Mouse (Mus musculus): ENCODE data around the gene Cd300ld4. TPM values are rescaled to one million over a fixed set of nuclear protein-coding genes. Genes with fewer than 3 reads are reported as not detected.
"Not testable (repeated sequence)": the region's sequence is repeated elsewhere in the genome, so short reads cannot be mapped to it uniquely, and the experiment has no call there.

The Cd300ld4 gene
- polyA plus RNA-seq (2015; fragmentation: Nextera tagmentation; extraction: Ambion mirVana), result not detected in 2 replicates

- not testable (repeated sequence) for H3K4me2 ChIP-seq; H3K4me1 ChIP-seq; H3K27ac ChIP-seq; H3K36me3 ChIP-seq; H3K4me3 ChIP-seq; H3K27me3 ChIP-seq; H3K9ac ChIP-seq; ATAC-seq (ENCODE audit: insufficient number of reproducible peaks, low FRiP score, low TSS enrichment, low read depth); H3K9me3 ChIP-seq
- WGBS, result no CpG with 5 or more reads among the region's 6 CpGs
These were observed at the start of gene Cd300ld4 for GRCm38 (mm10) chr11:115026912-115027311. TSS of gene Cd300ld4 (minus strand) at chr11:115027012.

DNA sequence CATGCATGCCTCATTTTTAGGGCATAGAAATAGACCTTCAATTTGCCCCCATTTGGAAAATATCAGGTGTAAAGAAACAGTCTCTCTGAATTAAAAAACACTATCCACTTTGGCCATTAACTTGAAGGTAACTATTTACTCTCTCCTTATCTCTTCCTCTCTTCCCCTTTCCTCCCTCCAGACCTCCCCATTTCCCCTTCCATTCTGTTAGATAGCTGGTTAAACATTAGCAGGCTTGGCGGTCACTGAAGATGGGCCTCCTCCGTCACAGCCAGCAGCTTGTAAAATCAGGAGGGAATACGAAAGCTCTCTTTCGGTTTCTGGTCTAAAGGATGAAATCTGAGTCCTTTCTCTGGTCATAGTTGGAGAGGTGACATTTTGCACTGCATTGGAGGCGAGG, 49.0 kb upstream of the Cd300ld4 start:
- no peak for ATAC-seq (ENCODE audit: insufficient number of reproducible peaks, low FRiP score, low TSS enrichment, low read depth)
- 59% methylated on average over 5 of the region's 5 CpGs for WGBS
- H3K4me1 ChIP-seq, result peaks cover 8% of the 10 kb centered on the region; the same call in 1 of the 2 replicates
- H3K27me3 ChIP-seq, result no peaks in the 10 kb centered on the region; the same call in 1 of the 2 replicates
- H3K9ac ChIP-seq, result no peak overlapping the region
- H3K9me3 ChIP-seq, result no peaks in the 10 kb centered on the region
- H3K36me3 ChIP-seq, result no peaks in the 10 kb centered on the region
- no peak overlapping the region for H3K4me3 ChIP-seq
- H3K27ac ChIP-seq, result no peak overlapping the region
- H3K4me2 ChIP-seq, result no peak overlapping the region

- Histone ChIP-seq H3K4me3 (no peak overlapping the region), H3K9ac (no peak overlapping the region), H3K9me3 (no peaks in the 10 kb centered on the region), H3K27ac (no peak overlapping the region), H3K4me1 (peaks cover 8% of the 10 kb centered on the region; the same call in 1 of the 2 replicates), H3K27me3 (no peaks in the 10 kb centered on the region; the same call in 1 of the 2 replicates), H3K36me3 (no peaks in the 10 kb centered on the region), H3K4me2 (no peak overlapping the region)
- WGBS, result 71% methylated on average over 7 of the region's 7 CpGs
- no peak for ATAC-seq (ENCODE audit: insufficient number of reproducible peaks, low FRiP score, low TSS enrichment, low read depth)
These were observed 48.6 kb upstream of the Cd300ld4 start for GRCm38 (mm10) chr11:115075407-115075806.

DNA sequence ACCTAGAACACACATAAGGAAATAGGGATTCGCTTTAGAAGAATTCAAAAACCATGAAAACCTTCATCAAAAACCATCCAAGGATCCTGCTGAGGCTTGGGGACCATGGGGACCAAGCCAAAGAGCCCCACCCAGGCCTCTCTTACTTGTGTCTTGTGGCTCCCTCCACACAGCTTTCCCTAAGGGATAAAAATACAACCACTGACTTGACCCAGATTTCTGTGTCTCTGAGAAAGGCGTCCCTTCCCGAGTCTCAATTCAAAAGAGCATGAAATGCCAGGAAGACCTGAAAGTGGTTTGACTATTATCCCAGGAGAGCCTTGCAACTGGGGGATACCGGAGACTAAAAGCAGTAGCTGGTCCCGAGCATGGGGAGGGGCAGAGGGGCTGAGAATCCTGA, 46.2 kb upstream of the Cd300ld4 start:
- ATAC-seq (ENCODE audit: insufficient number of reproducible peaks, low FRiP score, low TSS enrichment, low read depth), result no peak
- Histone ChIP-seq H3K4me3 (no peak overlapping the region), H3K9ac (no peak overlapping the region), H3K4me2 (no peak overlapping the region), H3K4me1 (peaks cover 8% of the 10 kb centered on the region; the same call in 1 of the 2 replicates), H3K36me3 (no peaks in the 10 kb centered on the region), H3K27ac (no peak overlapping the region), H3K27me3 (peaks cover 2% of the 10 kb centered on the region; the same call in 1 of the 2 replicates), H3K9me3 (no peaks in the 10 kb centered on the region)
- WGBS, result 69% methylated on average over 5 of the region's 5 CpGs

DNA sequence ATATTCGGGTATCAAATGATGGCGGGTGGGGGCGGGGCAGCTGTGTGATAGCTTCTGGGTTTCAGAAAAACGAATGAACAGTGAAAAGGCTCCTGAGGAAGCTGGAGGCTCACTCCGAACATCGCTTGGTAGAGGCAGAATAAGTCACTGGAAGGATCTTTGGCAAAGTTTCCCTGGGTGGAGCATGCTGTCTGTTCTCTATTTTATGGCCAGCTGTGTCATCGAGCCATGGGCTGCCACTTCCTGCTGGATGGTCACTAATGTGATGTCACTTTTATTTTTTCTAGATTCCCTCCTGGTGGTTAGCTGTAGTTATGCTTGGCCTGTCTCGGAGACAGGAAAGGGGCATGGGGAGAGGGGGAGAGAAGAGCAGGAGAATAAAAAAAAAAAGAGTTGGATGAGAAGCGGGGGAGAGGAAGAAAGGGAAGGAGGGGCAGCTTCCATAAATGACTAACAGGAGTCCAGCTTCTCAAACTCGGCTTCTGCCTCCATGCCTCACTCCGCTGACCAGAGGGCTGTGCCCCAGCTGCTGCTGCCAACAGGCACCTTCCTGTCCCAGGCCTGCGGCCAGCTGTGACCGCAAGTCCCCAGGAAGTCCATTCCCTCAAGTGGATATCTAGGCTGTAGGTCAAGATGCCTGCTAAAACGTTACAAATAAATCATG, 45.0 kb upstream of the Cd300ld4 start:
- no peak overlapping the region for H3K4me3 ChIP-seq
- 0 out of 2 replicates have a peak overlapping the region, but pooled peaks have one; percentile 14 for H3K4me2 ChIP-seq
- H3K36me3 ChIP-seq, result no peaks in the 10 kb centered on the region
- no peak overlapping the region for H3K27ac ChIP-seq
- no peak overlapping the region for H3K9ac ChIP-seq
- peaks cover 2% of the 10 kb centered on the region; the same call in 1 of the 2 replicates for H3K27me3 ChIP-seq
- H3K9me3 ChIP-seq, result no peaks in the 10 kb centered on the region
- H3K4me1 ChIP-seq, result peaks cover 8% of the 10 kb centered on the region; the same call in 1 of the 2 replicates
- no peak for ATAC-seq (ENCODE audit: insufficient number of reproducible peaks, low FRiP score, low TSS enrichment, low read depth)
- WGBS, result 21% methylated on average over 14 of the region's 14 CpGs

DNA sequence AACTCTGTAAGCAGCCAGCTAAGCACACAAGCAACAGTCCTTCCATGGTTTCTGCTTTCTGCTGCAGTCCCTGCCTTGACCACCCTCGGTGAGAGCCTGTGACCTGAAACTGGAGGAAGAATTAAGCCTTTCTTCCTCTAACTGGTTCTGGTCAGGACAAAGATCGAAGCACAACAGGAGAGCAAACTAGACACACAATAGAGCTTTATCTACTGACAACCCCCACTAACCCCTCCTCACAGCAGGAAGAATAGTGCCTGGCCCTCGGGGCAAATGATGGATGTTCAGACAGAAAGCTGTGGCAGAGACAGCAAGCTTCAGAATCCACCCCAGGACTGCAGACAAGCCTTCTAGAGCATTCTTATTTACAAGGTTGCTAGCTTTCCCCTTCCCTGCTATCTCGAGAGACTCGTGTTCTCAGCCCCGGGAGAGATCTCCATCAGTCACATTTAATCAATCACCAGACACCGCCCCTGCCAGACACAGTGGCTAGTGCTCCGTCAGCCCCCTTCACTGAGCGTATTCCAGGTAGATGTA, 44.3 kb upstream of the Cd300ld4 start:
- H3K4me2 ChIP-seq, result 0 out of 2 replicates have a peak overlapping the region, but pooled peaks have one; percentile 5
- peaks cover 2% of the 10 kb centered on the region; the same call in 1 of the 2 replicates for H3K27me3 ChIP-seq
- H3K4me3 ChIP-seq, result no peak overlapping the region
- H3K27ac ChIP-seq, result no peak overlapping the region
- no peak for ATAC-seq (ENCODE audit: insufficient number of reproducible peaks, low FRiP score, low TSS enrichment, low read depth)
- peaks cover 8% of the 10 kb centered on the region; the same call in 1 of the 2 replicates for H3K4me1 ChIP-seq
- H3K9me3 ChIP-seq, result no peaks in the 10 kb centered on the region
- no peaks in the 10 kb centered on the region for H3K36me3 ChIP-seq
- H3K9ac ChIP-seq, result no peak overlapping the region
- 17% methylated on average over 9 of the region's 9 CpGs for WGBS

GRCm38 (mm10) chr11:115066768-115067167, 40.0 kb upstream of the Cd300ld4 start:
- Histone ChIP-seq H3K4me2 (no peak overlapping the region), H3K9me3 (no peaks in the 10 kb centered on the region), H3K27me3 (peaks cover 7% of the 10 kb centered on the region), H3K4me1 (peaks cover 4% of the 10 kb centered on the region; the same call in 1 of the 2 replicates), H3K4me3 (no peak overlapping the region), H3K9ac (no peak overlapping the region), H3K27ac (no peak overlapping the region), H3K36me3 (no peaks in the 10 kb centered on the region)
- no peak for ATAC-seq (ENCODE audit: insufficient number of reproducible peaks, low FRiP score, low TSS enrichment, low read depth)
- 62% methylated on average over 6 of the region's 6 CpGs for WGBS

DNA sequence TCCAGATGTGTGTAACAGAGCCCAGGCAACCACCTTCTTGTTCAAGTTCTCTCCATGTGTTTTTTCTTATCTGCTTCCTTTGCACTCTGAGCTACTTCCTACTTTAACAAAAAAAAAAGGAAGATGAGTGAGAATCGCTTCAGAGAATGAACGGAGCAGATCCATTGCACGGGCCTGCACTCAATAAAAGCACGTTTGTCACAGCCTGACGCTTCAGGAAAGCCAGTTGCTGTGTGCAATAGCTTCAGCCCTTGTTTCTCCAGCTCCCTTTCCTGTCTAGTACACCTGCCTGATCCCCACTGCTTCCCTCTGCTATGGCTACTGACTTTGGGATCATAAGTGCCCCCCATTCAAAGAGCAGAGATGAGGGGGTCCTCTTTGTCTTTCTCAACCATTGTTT, 35.3 kb upstream of the Cd300ld4 start, which contains the start of gene Cd300e:
TSS of gene Cd300e (minus strand) at position 101 of the 400 bp plus-strand sequence.
- no peak for ATAC-seq (ENCODE audit: insufficient number of reproducible peaks, low FRiP score, low TSS enrichment, low read depth)
- Histone ChIP-seq H3K36me3 (no peaks in the 10 kb centered on the region), H3K9ac (no peak within 1 kb of the TSS), H3K27me3 (peaks cover 4% of the 10 kb centered on the region; the same call in 1 of the 2 replicates), H3K9me3 (no peaks in the 10 kb centered on the region), H3K4me3 (no peak within 1 kb of the TSS), H3K27ac (no peak within 1 kb of the TSS), H3K4me1 (no peaks in the 10 kb centered on the region), H3K4me2 (no peak within 1 kb of the TSS)
- 35% methylated on average over 5 of the region's 5 CpGs for WGBS

GRCm38 (mm10) chr11:115059797-115060196, 33.0 kb upstream of the Cd300ld4 start:
- no peaks in the 10 kb centered on the region for H3K4me1 ChIP-seq
- ATAC-seq (ENCODE audit: insufficient number of reproducible peaks, low FRiP score, low TSS enrichment, low read depth), result no peak
- H3K9ac ChIP-seq, result no peak overlapping the region
- H3K4me3 ChIP-seq, result no peak overlapping the region
- WGBS, result 82% methylated on average over 2 of the region's 2 CpGs
- H3K27me3 ChIP-seq, result peaks cover 4% of the 10 kb centered on the region; the same call in 1 of the 2 replicates
- no peaks in the 10 kb centered on the region for H3K9me3 ChIP-seq
- H3K36me3 ChIP-seq, result no peaks in the 10 kb centered on the region
- H3K4me2 ChIP-seq, result no peak overlapping the region
- no peak overlapping the region for H3K27ac ChIP-seq

- Histone ChIP-seq H3K9me3 (no peaks in the 10 kb centered on the region), H3K36me3 (no peaks in the 10 kb centered on the region), H3K27ac (no peak overlapping the region), H3K9ac (no peak overlapping the region), H3K27me3 (0 out of 2 replicates have a peak, but pooled peaks cover 4% of the 10 kb centered on the region), H3K4me1 (no peaks in the 10 kb centered on the region), H3K4me2 (no peak overlapping the region), H3K4me3 (no peak overlapping the region)
- ATAC-seq (ENCODE audit: insufficient number of reproducible peaks, low FRiP score, low TSS enrichment, low read depth), result no peak
- 79% methylated on average over 4 of the region's 4 CpGs for WGBS
These were observed 31.9 kb upstream of the Cd300ld4 start for GRCm38 (mm10) chr11:115058701-115059100.

DNA sequence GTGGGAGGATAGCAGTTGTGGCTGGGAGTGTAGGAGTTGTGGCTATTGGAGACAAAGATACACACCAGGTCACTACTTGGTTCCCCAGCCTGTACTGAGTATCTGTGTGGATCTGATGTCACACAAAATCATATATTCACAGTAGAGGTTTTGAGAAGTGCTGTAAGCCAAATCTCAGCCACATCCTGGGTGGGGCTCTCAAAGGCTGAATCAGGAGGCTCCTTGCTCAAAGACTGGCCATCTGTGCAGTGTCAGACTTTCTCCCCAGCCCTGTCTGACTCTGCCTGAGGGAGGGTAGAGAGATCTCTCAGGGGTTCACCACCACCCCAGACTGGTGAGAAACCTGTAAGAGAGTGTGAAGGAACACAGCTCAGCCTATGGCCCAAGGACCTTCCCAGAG, 27.7 kb upstream of the Cd300ld4 start:
- ATAC-seq (ENCODE audit: insufficient number of reproducible peaks, low FRiP score, low TSS enrichment, low read depth), result no peak
- no peak overlapping the region for H3K4me2 ChIP-seq
- H3K9me3 ChIP-seq, result no peaks in the 10 kb centered on the region
- no peak overlapping the region for H3K27ac ChIP-seq
- H3K36me3 ChIP-seq, result no peaks in the 10 kb centered on the region
- no peaks in the 10 kb centered on the region for H3K27me3 ChIP-seq
- H3K4me3 ChIP-seq, result no peak overlapping the region
- no peaks in the 10 kb centered on the region for H3K4me1 ChIP-seq
- H3K9ac ChIP-seq, result no peak overlapping the region

DNA sequence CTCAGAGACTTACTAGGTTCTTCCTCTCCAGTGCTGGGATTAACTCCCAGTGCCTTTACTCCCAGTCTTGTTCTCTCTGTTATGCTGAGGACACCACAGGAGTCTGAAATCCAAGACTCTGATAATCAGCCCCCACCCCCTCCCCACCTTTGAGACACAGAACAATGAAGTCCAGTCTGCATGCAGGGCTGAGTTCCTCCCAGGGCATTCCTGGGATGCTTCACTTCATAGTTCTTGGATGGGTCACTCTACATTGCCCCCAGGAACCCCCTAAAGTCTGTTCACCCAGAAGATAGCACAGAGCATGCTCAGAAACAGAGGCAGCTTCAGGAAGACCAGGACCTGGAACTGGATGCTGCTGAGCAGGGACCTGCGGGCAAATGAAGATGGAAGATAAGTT, 26.2 kb upstream of the Cd300ld4 start:
- H3K27me3 ChIP-seq, result no peaks in the 10 kb centered on the region
- WGBS, result 83% methylated on average over 1 of the region's 1 CpGs
- H3K36me3 ChIP-seq, result no peaks in the 10 kb centered on the region
- no peak for ATAC-seq (ENCODE audit: insufficient number of reproducible peaks, low FRiP score, low TSS enrichment, low read depth)
- H3K4me2 ChIP-seq, result no peak overlapping the region
- no peaks in the 10 kb centered on the region for H3K4me1 ChIP-seq
- H3K9ac ChIP-seq, result no peak overlapping the region
- no peak overlapping the region for H3K27ac ChIP-seq
- H3K4me3 ChIP-seq, result no peak overlapping the region
- no peaks in the 10 kb centered on the region for H3K9me3 ChIP-seq

All from limb, embryonic 15.5 days (tissue).